Mouse (Mus musculus): Measurements from ENCODE around the gene Tm4sf19. TPM values are rescaled to one million over a fixed set of nuclear protein-coding genes. Genes with fewer than 3 reads are reported as not detected.

The Tm4sf19 gene
- polyA plus RNA-seq (2015; fragmentation: Nextera tagmentation; extraction: Ambion mirVana): 0.12 TPM in 1 of 2 replicates, not detected in the other

DNA sequence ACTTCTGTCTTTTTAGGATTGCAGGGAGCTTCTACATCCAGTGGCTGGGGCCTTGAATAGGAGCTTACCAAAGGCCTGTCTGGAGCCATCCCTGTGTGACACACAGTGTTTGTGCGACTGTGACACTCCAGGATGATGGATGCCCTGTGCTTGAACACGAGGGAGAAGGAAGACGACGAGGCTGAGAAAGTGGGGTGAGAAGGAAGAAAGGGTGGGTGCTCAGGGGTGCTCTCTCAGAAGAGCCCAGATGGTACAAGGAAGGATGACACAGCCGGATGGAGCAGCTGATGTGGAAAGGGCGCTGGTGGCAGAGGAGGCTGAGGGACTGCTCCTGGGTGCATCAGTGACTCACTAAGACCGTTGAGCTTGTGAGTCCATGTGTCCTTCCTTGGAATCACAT lies at the start of gene Tm4sf19:
Gene Tm4sf19 (plus strand): TSS at position 240 of the 400 bp plus-strand sequence.
- no peak within 1 kb of the TSS for H3K4me3 ChIP-seq
- H3K36me3 ChIP-seq: no peaks in the 10 kb centered on the region
- H3K9ac ChIP-seq: no peak within 1 kb of the TSS
- H3K4me1 ChIP-seq: peaks cover 13% of the 10 kb centered on the region
- H3K27me3 ChIP-seq (replicated peaks): no peaks in the 10 kb centered on the region
- H3K4me2 ChIP-seq: no peak within 1 kb of the TSS
- ATAC-seq (ENCODE audit: extremely low read depth, insufficient number of reproducible peaks, low FRiP score, low TSS enrichment): no peak
- H3K27ac ChIP-seq (replicated peaks): no peak within 1 kb of the TSS
- WGBS: 77% methylated on average over 7 of the region's 7 CpGs
- H3K9me3 ChIP-seq: no peaks in the 10 kb centered on the region

DNA sequence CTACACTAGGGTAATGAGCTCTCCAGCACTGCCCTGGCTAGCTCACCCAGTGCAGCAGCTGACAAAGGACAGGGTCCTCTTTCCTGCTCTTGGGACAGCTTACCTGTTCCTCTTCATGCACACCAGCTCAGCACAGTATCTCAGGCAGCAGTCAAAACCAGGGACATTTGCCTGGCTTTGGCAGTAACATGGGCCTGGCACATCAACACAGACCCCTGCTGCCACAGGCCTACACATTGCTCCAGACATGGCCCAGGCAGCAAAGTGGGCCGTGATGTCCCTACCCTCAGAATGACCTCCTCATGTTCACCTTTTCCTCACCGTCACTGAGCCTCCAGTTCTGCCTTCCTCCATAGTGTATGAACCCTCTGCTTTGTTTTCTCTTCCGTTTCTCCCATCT lies 49.5 kb upstream of the Tm4sf19 start:
- no peaks in the 10 kb centered on the region for H3K9me3 ChIP-seq
- peaks cover 33% of the 10 kb centered on the region for H3K36me3 ChIP-seq
- WGBS: 74% methylated on average over 3 of the region's 3 CpGs
- no peak for ATAC-seq (ENCODE audit: extremely low read depth, insufficient number of reproducible peaks, low FRiP score, low TSS enrichment)
- H3K27me3 ChIP-seq (replicated peaks): no peaks in the 10 kb centered on the region
- no peak overlapping the region for H3K4me2 ChIP-seq
- no peak overlapping the region for H3K27ac ChIP-seq (replicated peaks)
- H3K9ac ChIP-seq: no peak overlapping the region
- peaks cover 9% of the 10 kb centered on the region; the same call in 1 of the 2 replicates for H3K4me1 ChIP-seq
- no peak overlapping the region for H3K4me3 ChIP-seq

DNA sequence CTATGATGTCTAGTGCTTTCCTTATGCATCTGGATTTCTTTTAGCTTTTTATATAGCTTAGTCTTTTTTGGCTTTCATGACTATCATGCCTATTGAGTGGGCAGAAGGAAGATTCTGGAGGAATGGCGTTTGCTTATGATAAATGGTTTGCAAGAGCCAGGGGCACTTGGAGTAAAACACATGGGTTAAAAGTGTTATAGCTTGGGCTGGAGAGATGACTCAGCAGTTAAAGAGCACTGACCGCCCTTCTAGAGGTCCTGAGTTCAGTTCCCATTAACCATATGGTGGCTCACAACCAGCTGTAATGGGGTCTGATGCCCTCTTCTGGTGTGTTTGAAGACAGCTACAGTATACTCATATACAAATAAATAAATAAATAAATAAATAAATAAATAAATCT lies 36.8 kb upstream of the Tm4sf19 start:
- ATAC-seq (ENCODE audit: extremely low read depth, insufficient number of reproducible peaks, low FRiP score, low TSS enrichment): no peak
- Histone ChIP-seq H3K9ac (no peak overlapping the region), H3K4me3 (no peak overlapping the region), H3K27me3 (replicated peaks) (no peaks in the 10 kb centered on the region), H3K27ac (replicated peaks) (no peak overlapping the region), H3K4me1 (no peaks in the 10 kb centered on the region), H3K9me3 (no peaks in the 10 kb centered on the region), H3K36me3 (peaks cover 67% of the 10 kb centered on the region), H3K4me2 (no peak overlapping the region)
- 78% methylated on average over 2 of the region's 2 CpGs for WGBS

DNA sequence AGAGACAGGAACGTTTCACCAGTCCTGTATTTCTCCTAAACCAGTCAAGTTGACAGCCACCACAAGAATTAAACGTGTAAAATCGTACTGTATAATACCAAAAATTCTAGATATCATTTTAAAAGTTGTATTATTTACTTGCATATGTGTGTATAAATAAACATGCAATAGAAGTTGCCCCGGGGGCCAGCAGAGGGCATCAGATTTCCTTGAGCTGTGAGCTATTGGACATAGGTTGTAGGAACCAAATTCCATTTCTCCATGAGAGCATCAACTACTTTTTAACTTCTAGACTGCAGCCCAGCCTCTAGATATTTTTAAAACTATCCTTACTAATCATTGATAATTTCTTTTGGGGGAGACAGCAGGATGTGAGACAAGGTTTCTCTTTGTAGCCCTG lies 29.0 kb upstream of the Tm4sf19 start:
- H3K27me3 ChIP-seq (replicated peaks): no peaks in the 10 kb centered on the region
- no peak for ATAC-seq (ENCODE audit: extremely low read depth, insufficient number of reproducible peaks, low FRiP score, low TSS enrichment)
- WGBS: 83% methylated on average over 4 of the region's 4 CpGs
- H3K36me3 ChIP-seq: peaks cover 84% of the 10 kb centered on the region
- H3K9ac ChIP-seq: no peak overlapping the region
- H3K4me3 ChIP-seq: no peak overlapping the region
- no peak overlapping the region for H3K4me2 ChIP-seq
- H3K4me1 ChIP-seq: no peaks in the 10 kb centered on the region
- H3K9me3 ChIP-seq: no peaks in the 10 kb centered on the region
- H3K27ac ChIP-seq (replicated peaks): no peak overlapping the region

DNA sequence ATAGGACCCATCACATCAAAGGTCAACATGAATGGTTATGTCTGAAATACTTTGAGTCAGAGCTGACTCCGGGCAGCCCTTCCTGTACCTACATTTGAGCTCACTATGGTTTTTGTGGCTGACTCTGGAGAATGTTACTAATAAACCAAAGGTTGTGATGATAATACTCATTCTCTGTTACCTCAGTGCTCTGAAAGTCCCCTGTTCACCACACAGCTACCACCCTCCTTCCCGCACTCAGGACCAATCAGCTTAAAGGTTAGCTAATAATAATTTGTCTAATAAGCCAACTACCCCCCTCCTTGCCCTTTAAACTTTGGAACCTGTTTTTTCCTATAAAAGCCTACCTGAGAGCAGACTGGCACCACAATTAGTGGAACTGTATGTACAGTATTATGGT lies 20.7 kb upstream of the Tm4sf19 start:
- Histone ChIP-seq H3K4me1 (no peaks in the 10 kb centered on the region), H3K4me2 (no peak overlapping the region), H3K9ac (no peak overlapping the region), H3K27ac (replicated peaks) (no peak overlapping the region), H3K4me3 (no peak overlapping the region), H3K36me3 (peaks cover 93% of the 10 kb centered on the region), H3K9me3 (no peaks in the 10 kb centered on the region), H3K27me3 (replicated peaks) (no peaks in the 10 kb centered on the region)
- ATAC-seq (ENCODE audit: extremely low read depth, insufficient number of reproducible peaks, low FRiP score, low TSS enrichment): no peak
- 91% methylated on average over 2 of the region's 2 CpGs for WGBS

DNA sequence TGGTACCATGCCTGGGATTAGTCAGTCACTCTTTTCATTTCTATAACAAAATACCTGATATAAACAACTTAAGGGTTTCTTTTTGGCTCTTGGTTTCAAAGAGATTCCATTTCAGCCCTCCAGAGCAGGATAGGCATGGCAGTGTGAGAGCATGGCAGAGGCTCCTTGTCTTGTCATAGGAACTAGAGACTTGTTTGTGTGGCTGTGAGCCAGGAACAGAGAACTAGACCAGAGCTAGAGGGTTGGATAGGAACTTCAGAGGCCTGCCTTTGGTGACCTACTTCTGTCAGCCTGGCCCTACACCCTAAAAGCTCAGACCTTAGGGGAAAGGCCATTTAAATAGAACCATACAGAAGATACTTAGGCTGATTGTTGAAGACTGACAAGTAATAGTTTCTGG lies 17.4 kb upstream of the Tm4sf19 start:
- no peaks in the 10 kb centered on the region for H3K9me3 ChIP-seq
- H3K36me3 ChIP-seq: peaks cover 92% of the 10 kb centered on the region
- H3K27me3 ChIP-seq (replicated peaks): no peaks in the 10 kb centered on the region
- H3K4me1 ChIP-seq: no peaks in the 10 kb centered on the region
- no peak overlapping the region for H3K9ac ChIP-seq
- no peak overlapping the region for H3K4me3 ChIP-seq
- no peak overlapping the region for H3K4me2 ChIP-seq
- no peak overlapping the region for H3K27ac ChIP-seq (replicated peaks)
- no peak for ATAC-seq (ENCODE audit: extremely low read depth, insufficient number of reproducible peaks, low FRiP score, low TSS enrichment)

DNA sequence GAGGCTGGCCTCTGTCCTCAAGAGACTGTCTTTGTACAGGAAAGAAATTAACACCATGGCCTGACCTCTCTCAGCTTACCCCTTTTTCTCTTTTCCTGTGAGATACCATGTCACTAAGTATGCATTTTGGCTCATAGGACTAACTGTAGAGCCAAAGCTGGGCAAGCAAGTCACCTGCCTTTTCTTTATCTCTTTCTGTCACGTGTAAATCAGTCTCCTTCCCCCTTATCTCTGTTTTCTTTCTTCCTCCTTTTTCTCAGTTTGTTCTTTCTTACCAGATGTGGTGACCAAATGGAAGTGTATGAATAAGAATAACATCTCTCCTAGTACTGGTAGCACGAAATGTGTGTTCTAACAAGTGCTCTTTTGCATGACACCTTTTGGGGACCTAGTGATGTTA lies 15.4 kb upstream of the Tm4sf19 start:
- H3K27me3 ChIP-seq (replicated peaks): no peaks in the 10 kb centered on the region
- no peak overlapping the region for H3K9ac ChIP-seq
- H3K27ac ChIP-seq (replicated peaks): no peak overlapping the region
- ATAC-seq (ENCODE audit: extremely low read depth, insufficient number of reproducible peaks, low FRiP score, low TSS enrichment): no peak
- H3K9me3 ChIP-seq: no peaks in the 10 kb centered on the region
- 65% methylated on average over 2 of the region's 2 CpGs for WGBS
- no peak overlapping the region for H3K4me3 ChIP-seq
- H3K4me2 ChIP-seq: no peak overlapping the region
- no peaks in the 10 kb centered on the region for H3K4me1 ChIP-seq
- H3K36me3 ChIP-seq: peaks cover 75% of the 10 kb centered on the region

DNA sequence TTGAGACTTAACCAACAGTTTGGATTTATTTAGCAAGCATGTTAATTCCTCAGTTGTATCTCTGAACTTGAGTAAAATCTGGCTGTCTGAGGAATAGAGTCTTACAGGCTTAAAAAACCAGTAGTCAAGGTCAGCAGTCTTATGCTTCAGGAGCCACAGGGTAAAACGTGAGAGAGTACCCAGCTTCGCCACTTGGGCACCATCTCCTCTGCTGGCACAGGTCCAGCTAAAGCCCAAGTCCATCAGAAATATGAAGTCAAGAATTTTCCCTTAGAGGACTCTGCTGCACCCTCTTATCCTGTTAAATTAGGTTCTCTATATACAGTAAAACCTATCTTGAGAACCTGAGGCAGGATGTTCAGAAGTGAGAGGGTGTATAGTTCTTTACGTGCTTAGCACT lies 13.5 kb upstream of the Tm4sf19 start:
- no peak overlapping the region for H3K4me3 ChIP-seq
- H3K4me2 ChIP-seq: no peak overlapping the region
- H3K27me3 ChIP-seq (replicated peaks): no peaks in the 10 kb centered on the region
- no peak for ATAC-seq (ENCODE audit: extremely low read depth, insufficient number of reproducible peaks, low FRiP score, low TSS enrichment)
- 75% methylated on average over 3 of the region's 3 CpGs for WGBS
- no peaks in the 10 kb centered on the region for H3K4me1 ChIP-seq
- no peaks in the 10 kb centered on the region for H3K9me3 ChIP-seq
- no peak overlapping the region for H3K9ac ChIP-seq
- H3K36me3 ChIP-seq: peaks cover 73% of the 10 kb centered on the region
- no peak overlapping the region for H3K27ac ChIP-seq (replicated peaks)

DNA sequence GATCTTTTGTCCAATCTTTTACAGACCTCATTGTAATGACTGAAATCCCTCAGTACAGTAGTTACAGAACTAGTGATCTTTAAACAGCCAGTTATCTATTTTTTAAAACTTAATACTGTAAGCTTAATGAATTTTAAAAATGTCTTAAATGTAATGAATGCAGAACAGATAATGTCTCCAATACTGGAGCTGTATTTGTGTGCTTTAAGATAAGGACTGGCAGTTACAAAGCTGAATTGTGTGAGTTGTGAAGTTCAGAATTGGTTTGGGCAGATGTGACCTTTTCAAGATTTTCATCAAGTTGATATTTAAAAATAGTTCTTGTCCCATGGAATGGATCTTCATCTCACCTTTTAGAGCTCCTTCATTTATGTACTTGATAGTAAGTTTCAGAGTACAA lies 11.3 kb upstream of the Tm4sf19 start:
- no peak overlapping the region for H3K4me2 ChIP-seq
- H3K4me3 ChIP-seq: no peak overlapping the region
- ATAC-seq (ENCODE audit: extremely low read depth, insufficient number of reproducible peaks, low FRiP score, low TSS enrichment): no peak
- H3K36me3 ChIP-seq: peaks cover 68% of the 10 kb centered on the region
- no peaks in the 10 kb centered on the region for H3K4me1 ChIP-seq
- H3K27ac ChIP-seq (replicated peaks): no peak overlapping the region
- H3K9ac ChIP-seq: no peak overlapping the region
- no peaks in the 10 kb centered on the region for H3K9me3 ChIP-seq
- H3K27me3 ChIP-seq (replicated peaks): no peaks in the 10 kb centered on the region

DNA sequence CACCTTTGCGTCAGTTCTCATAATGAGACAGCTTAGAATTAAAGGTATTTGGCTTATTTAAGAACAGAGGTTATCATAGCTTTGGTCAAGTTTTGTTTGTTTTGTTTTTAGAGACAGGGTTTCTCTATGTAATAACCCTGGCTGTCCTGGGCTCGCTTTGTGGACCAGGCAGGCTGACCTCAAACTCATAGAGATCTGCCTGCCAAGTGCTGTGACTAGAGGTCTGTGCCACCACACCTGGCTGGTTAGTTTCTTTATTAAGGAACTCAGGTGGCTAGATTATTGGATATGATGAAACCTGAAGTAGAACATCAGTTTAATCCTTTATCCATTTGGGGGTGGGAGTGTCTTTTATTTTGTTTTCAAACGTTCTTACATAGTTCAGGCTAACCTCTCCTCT lies 10.5 kb upstream of the Tm4sf19 start:
- no peak overlapping the region for H3K9ac ChIP-seq
- H3K27ac ChIP-seq (replicated peaks): no peak overlapping the region
- no peaks in the 10 kb centered on the region for H3K4me1 ChIP-seq
- no peak for ATAC-seq (ENCODE audit: extremely low read depth, insufficient number of reproducible peaks, low FRiP score, low TSS enrichment)
- no peaks in the 10 kb centered on the region for H3K9me3 ChIP-seq
- no peak overlapping the region for H3K4me3 ChIP-seq
- no peaks in the 10 kb centered on the region for H3K27me3 ChIP-seq (replicated peaks)
- 67% methylated on average over 3 of the region's 3 CpGs for WGBS
- H3K4me2 ChIP-seq: no peak overlapping the region
- peaks cover 64% of the 10 kb centered on the region for H3K36me3 ChIP-seq

DNA sequence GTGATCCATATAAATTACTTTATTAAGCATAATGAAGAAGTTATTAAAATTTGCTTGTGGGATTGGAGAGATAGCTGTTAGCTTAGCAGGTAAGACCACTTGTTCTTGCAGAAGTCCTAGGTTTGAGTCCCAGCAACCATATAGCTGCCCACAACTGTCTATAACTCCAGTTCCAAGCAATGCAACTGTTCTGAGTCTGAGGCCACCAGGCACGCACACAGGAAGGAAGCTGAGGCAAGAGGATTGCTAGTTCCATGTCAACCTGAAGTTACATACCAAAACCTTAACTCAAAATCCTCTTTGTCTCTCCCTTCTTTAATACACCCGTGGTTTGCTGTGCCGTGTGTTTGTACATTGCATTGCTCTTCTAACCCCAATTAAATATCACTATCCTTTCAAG lies 9.4 kb upstream of the Tm4sf19 start:
- Histone ChIP-seq H3K9ac (no peak overlapping the region), H3K27me3 (replicated peaks) (no peaks in the 10 kb centered on the region), H3K4me1 (peaks cover 6% of the 10 kb centered on the region; the same call in 1 of the 2 replicates), H3K9me3 (no peaks in the 10 kb centered on the region), H3K36me3 (peaks cover 54% of the 10 kb centered on the region), H3K4me3 (no peak overlapping the region), H3K27ac (replicated peaks) (no peak overlapping the region), H3K4me2 (no peak overlapping the region)
- ATAC-seq (ENCODE audit: extremely low read depth, insufficient number of reproducible peaks, low FRiP score, low TSS enrichment): no peak
- WGBS: 94% methylated on average over 3 of the region's 3 CpGs

DNA sequence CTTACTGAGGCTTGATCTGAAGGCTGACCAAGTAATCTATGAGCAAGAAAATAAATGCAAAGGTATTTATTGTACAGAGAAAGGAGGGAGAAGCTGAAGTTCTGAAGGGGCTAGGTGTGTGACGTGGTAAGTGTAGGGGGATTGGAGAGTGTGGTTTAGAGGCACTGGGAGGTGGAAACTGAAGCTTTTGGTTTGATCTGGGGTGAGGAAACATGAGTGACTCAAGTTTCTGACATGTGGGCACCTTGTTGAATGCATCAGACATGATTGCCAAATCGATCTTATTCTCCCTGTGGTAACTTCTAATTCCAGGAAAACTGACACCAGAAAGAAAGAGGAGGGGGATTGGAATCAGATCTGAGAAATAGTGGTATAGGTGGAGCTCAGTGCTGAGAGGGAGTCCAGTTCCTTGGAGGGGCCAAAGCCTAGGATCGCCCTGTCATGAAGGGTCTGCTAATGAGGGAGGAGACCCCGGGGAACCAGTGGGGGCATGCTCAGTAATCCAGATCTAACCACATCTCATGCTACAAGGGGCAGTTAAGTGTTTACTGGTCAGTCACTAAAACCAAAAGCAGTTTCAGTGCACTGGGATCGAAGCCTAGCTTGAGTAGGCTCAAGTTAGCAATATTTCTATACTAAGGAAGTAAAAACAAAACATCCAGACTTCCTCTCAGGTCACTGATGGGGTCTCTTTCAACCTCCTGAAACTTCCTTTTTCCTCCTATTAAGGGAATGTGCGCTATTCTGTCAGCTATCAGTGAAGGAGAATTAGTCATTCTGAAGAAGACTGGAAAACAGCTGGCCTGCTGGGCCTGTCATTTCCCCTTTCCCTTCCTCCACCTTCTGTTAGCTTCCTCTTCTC lies 4.4 kb upstream of the Tm4sf19 start:
- Histone ChIP-seq H3K4me3 (no peak overlapping the region), H3K36me3 (peaks cover 26% of the 10 kb centered on the region), H3K4me2 (no peak overlapping the region), H3K9me3 (no peaks in the 10 kb centered on the region), H3K9ac (no peak overlapping the region), H3K4me1 (peaks cover 13% of the 10 kb centered on the region), H3K27me3 (replicated peaks) (no peaks in the 10 kb centered on the region), H3K27ac (replicated peaks) (peak overlapping the region; percentile 63)
- ATAC-seq (ENCODE audit: extremely low read depth, insufficient number of reproducible peaks, low FRiP score, low TSS enrichment): no peak
- 52% methylated on average over 6 of the region's 6 CpGs for WGBS
